Mouse (Mus musculus) intestine, embryonic 15.5 days (tissue): ENCODE measurements around the gene Robo3. TPM values are rescaled to one million over a fixed set of nuclear protein-coding genes. Genes with fewer than 3 reads are reported as not detected.

Source experiments
- ATAC-seq: fragments of 200-750 bp; cut with Nextera tagmentation; 2 replicates; pipeline ENCODE4 v1.8.0; 2017; ENCODE audit warnings: moderate TSS enrichment, moderate library complexity
- H3K27ac ChIP-seq: fragments of 300-500 bp; sonication (generic); 2 replicates; pipeline ENCODE4 v1.5.1; 2015; ENCODE audit warnings: mild to moderate bottlenecking, inconsistent platforms
- H3K27me3 ChIP-seq: fragments of 300-500 bp; sonication (generic); replicated peaks from 2 replicates; pipeline ENCODE4 v1.6.1; 2015; ENCODE audit warnings: inconsistent platforms
- H3K36me3 ChIP-seq: fragments of 300-500 bp; sonication (generic); 2 replicates; pipeline ENCODE4 v1.6.1; 2015; ENCODE audit warnings: inconsistent platforms
- H3K4me1 ChIP-seq: fragments of 300-500 bp; sonication (generic); replicated peaks from 2 replicates; pipeline ENCODE4 v1.6.1; 2015; ENCODE audit warnings: inconsistent platforms
- H3K4me2 ChIP-seq: fragments of 300-500 bp; sonication (generic); replicated peaks from 2 replicates; pipeline ENCODE4 v1.6.1; 2015; ENCODE audit warnings: mild to moderate bottlenecking, inconsistent platforms
- H3K4me3 ChIP-seq: fragments of 300-500 bp; sonication (generic); replicated peaks from 2 replicates; pipeline ENCODE4 v1.5.1; 2015; ENCODE audit warnings: inconsistent platforms
- H3K9ac ChIP-seq: fragments of 300-500 bp; sonication (generic); 2 replicates; pipeline ENCODE4 v1.6.1; 2015; ENCODE audit warnings: inconsistent platforms
- H3K9me3 ChIP-seq: fragments of 300-500 bp; sonication (generic); 2 replicates; pipeline ENCODE4 v1.6.1; 2016; ENCODE audit warnings: inconsistent platforms
- WGBS: fragments of 180-500 bp; shearing (Covaris S2); methylation state at CpG from one replicate; pipeline ENCODE4 v1.1.7; 2015; 5-methylcytosine and 5-hydroxymethylcytosine counted together
- polyA plus RNA-seq: library from polyadenylated mRNA; unstranded; fragments of >200 nt; fragmentation: Nextera tagmentation; extraction: Ambion mirVana; gene quantifications from 2 replicates; pipeline ENCODE4 v1.2.1, GENCODE M21; 2015

The Robo3 gene
- 0.04 TPM in 1 of 2 replicates, not detected in the other for polyA plus RNA-seq

- H3K9me3 ChIP-seq = no peaks in the 10 kb centered on the region
- H3K9ac ChIP-seq = no peak within 1 kb of the TSS
- WGBS = 1% methylated on average over 40 of the region's 40 CpGs
- H3K4me3 ChIP-seq = peak within 1 kb of the TSS; percentile 27
- no peak within 1 kb of the TSS for H3K27ac ChIP-seq
- no peaks in the 10 kb centered on the region for H3K36me3 ChIP-seq
- H3K4me1 ChIP-seq = peaks cover 12% of the 10 kb centered on the region
- peak within 1 kb of the TSS; percentile 58 for H3K4me2 ChIP-seq
- 0 out of 2 replicates have a peak, but pooled peaks have one; percentile 3 for ATAC-seq
- peaks cover 73% of the 10 kb centered on the region for H3K27me3 ChIP-seq
Observed at GRCm38 (mm10) chr9:37432720-37433421, at the start of gene Robo3. TSS of gene Robo3 (minus strand) at chr9:37433246.

DNA sequence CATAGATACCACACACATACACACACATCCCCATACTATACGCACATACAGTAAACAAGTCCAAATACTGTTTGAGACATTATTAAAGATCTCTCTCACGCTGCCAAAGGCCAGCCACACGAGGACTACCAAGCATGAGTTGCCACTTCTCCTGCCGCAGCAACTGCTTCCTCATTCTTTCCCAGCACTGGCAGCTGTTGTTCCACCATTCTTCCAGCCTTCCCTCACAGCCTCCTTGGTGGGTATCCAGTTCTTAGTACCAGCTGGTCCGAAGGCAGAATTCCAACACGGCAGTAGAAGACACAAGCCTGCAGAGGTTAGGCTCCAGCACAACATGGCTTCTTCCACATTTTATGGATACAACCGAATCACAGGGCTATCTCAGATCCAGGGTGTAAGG, 41.9 kb upstream of the Robo3 start:
- Histone ChIP-seq H3K36me3 (no peaks in the 10 kb centered on the region), H3K9ac (no peak overlapping the region), H3K4me2 (no peak overlapping the region), H3K9me3 (no peaks in the 10 kb centered on the region), H3K27ac (no peak overlapping the region), H3K4me3 (no peak overlapping the region), H3K27me3 (no peaks in the 10 kb centered on the region), H3K4me1 (no peaks in the 10 kb centered on the region)
- 82% methylated on average over 7 of the region's 7 CpGs for WGBS
- ATAC-seq = no peak

DNA sequence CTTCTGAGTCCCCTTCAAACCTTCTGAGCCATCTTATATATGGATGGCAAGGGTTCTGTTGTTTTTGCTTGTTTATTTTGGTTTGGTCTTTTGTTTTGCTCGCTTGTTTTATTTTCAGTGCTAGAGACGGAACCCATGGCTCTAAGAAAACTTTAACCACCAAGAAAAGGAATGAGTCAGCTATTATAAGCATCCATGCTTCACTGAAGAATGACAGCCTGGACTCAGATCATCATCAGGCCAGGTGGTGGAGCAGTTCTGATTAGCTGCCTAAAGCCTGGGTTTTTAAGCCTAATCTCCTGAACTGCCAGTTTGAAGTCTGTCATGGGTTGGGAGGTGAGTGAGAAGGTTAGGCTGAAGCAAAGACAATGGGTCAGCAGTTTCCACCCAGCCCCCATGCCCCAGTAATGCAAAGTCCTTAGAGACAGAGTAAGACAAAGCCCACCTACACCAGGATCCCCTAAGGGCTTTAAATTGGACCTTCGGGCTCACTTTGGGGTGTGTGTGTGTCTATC, 40.6 kb upstream of the Robo3 start:
- Histone ChIP-seq H3K27me3 (no peaks in the 10 kb centered on the region), H3K9ac (no peak overlapping the region), H3K36me3 (no peaks in the 10 kb centered on the region), H3K4me2 (no peak overlapping the region), H3K4me3 (no peak overlapping the region), H3K27ac (no peak overlapping the region), H3K4me1 (no peaks in the 10 kb centered on the region), H3K9me3 (no peaks in the 10 kb centered on the region)
- ATAC-seq = no peak
- WGBS = 72% methylated on average over 3 of the region's 3 CpGs

GRCm38 (mm10) chr9:37462764-37463163, 29.7 kb upstream of the Robo3 start:
- H3K36me3 ChIP-seq = no peaks in the 10 kb centered on the region
- H3K9me3 ChIP-seq = no peaks in the 10 kb centered on the region
- WGBS = 19% methylated on average over 7 of the region's 7 CpGs
- H3K4me3 ChIP-seq = no peak overlapping the region
- H3K4me1 ChIP-seq = peaks cover 10% of the 10 kb centered on the region
- ATAC-seq = 0 out of 2 replicates have a peak, but pooled peaks have one; percentile 43
- H3K27ac ChIP-seq = no peak overlapping the region
- H3K27me3 ChIP-seq = peaks cover 44% of the 10 kb centered on the region
- no peak overlapping the region for H3K9ac ChIP-seq
- no peak overlapping the region for H3K4me2 ChIP-seq

DNA sequence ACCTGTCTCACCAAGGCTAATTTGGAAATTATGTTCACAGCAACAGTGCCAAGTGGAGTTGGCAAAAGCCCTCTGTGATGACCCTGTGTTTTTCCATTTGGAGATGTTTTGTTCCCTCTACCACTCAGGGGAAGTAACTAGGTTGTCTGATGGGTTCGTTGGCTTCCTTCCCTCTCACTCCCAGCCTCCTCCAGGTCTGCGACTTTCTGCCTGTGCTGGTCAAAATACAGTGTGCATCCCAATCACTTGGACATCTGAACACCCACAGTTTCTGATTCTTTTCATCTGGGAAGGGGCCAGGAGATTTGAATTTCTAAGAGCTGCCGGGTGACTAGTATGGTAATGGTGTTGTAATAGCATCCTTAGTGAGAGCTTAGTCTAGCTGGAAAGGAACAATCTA, 28.5 kb upstream of the Robo3 start:
- ATAC-seq = no peak
- WGBS = 12% methylated on average over 3 of the region's 3 CpGs

DNA sequence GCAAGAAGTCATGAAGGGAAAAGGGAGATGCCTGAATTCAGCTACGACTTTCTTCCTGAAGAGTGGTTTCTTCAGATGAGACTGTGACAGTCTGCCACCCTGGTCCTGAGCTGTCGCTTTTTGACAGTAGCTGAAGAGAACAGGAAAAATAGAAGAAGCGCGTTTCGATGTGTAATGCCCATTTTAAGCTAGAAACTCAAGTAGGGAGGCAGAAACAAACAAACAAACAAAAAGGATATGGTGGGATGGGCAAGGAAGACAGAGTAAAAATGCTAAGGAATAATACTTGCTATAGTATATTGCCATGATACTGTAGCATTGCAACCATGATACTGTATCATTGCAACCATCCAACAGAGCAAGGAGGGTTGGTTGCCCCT, 27.9 kb upstream of the Robo3 start:
- no peak overlapping the region for H3K27ac ChIP-seq
- no peaks in the 10 kb centered on the region for H3K9me3 ChIP-seq
- WGBS = 10% methylated on average over 5 of the region's 5 CpGs
- ATAC-seq = no peak
- H3K9ac ChIP-seq = no peak overlapping the region
- H3K27me3 ChIP-seq = peaks cover 62% of the 10 kb centered on the region
- H3K36me3 ChIP-seq = no peaks in the 10 kb centered on the region
- peak overlapping the region; percentile 94 for H3K4me2 ChIP-seq
- H3K4me1 ChIP-seq = peaks cover 12% of the 10 kb centered on the region
- H3K4me3 ChIP-seq = peak overlapping the region; percentile 45

More for the DNA sequence above, 28.5 kb upstream of the Robo3 start:
- no peak overlapping the region for H3K4me3 ChIP-seq
- peaks cover 56% of the 10 kb centered on the region for H3K27me3 ChIP-seq
- no peaks in the 10 kb centered on the region for H3K9me3 ChIP-seq
- H3K4me2 ChIP-seq = no peak overlapping the region
- H3K36me3 ChIP-seq = no peaks in the 10 kb centered on the region
- H3K4me1 ChIP-seq = peaks cover 10% of the 10 kb centered on the region
- H3K27ac ChIP-seq = no peak overlapping the region
- no peak overlapping the region for H3K9ac ChIP-seq

DNA sequence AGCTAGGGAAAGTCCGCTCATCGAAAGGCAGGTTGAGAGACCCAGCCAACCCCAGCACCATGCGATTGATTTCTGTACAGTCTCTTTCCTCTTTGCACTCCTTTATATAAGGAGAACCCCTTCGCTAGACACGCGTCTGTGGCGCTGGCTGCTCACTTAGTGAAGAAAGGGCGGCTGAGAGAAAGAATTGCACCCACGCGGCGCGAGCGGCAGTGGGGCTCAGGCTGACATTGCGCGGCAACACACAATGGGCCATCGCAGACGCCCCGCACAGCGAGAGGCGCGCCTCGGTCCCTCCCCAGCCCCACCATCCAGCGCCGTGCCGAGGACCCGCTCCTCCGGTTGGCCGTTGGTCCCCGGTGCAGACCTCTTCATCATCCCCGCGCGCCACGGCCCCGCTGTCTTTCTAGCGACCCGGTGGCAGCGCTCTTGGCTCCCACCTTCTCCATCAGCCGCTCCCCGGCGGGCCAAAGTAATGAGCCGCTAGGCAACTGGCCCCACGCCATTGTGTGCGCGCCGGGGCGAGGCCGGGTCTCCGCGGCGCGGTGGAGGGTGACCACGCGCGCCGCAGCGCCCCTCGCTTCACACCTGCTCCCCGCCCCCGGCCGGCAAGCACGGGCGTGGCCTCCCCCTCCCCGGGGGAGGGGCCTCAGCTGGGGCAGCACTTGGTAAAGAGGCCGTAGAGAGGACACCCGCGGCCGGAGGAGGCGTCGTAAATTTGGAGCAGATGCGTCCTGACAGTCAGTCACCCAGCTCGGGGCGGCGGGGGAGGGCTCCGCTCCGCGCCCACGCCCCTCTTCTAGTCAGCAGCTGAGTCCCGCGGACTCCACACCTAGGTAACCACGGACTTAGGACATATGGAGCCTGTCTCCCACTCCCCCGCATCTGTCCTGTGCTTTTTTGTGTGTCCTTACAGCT, 27.3 kb upstream of the Robo3 start:
- ATAC-seq = peak; percentile 41
- H3K4me1 ChIP-seq = peaks cover 12% of the 10 kb centered on the region
- peak overlapping the region; percentile 94 for H3K4me2 ChIP-seq
- WGBS = under 1% methylated on average over 81 of the region's 81 CpGs
- H3K9me3 ChIP-seq = no peaks in the 10 kb centered on the region
- peak overlapping the region; percentile 45 for H3K4me3 ChIP-seq
- H3K9ac ChIP-seq = peak overlapping the region; percentile 23; the same call in 1 of the 2 replicates
- peaks cover 66% of the 10 kb centered on the region for H3K27me3 ChIP-seq
- H3K36me3 ChIP-seq = no peaks in the 10 kb centered on the region
- no peak overlapping the region for H3K27ac ChIP-seq

- no peak overlapping the region for H3K9ac ChIP-seq
Observed at GRCm38 (mm10) chr9:37459665-37460042, 26.6 kb upstream of the Robo3 start.

GRCm38 (mm10) chr9:37457151-37457550, 24.1 kb upstream of the Robo3 start:
- H3K4me1 ChIP-seq = peaks cover 12% of the 10 kb centered on the region
- H3K4me2 ChIP-seq = no peak overlapping the region
- ATAC-seq = no peak
- no peak overlapping the region for H3K9ac ChIP-seq
- H3K36me3 ChIP-seq = no peaks in the 10 kb centered on the region
- H3K27ac ChIP-seq = no peak overlapping the region
- 73% methylated on average over 1 of the region's 1 CpGs for WGBS
- H3K9me3 ChIP-seq = no peaks in the 10 kb centered on the region
- H3K4me3 ChIP-seq = no peak overlapping the region
- H3K27me3 ChIP-seq = peaks cover 89% of the 10 kb centered on the region

More at GRCm38 (mm10) chr9:37459665-37460042, 26.6 kb upstream of the Robo3 start:
- H3K4me2 ChIP-seq = peak overlapping the region; percentile 94
- no peak overlapping the region for H3K27ac ChIP-seq
- no peaks in the 10 kb centered on the region for H3K9me3 ChIP-seq
- H3K4me1 ChIP-seq = peaks cover 12% of the 10 kb centered on the region
- ATAC-seq = no peak
- peak overlapping the region; percentile 45 for H3K4me3 ChIP-seq
- H3K27me3 ChIP-seq = peaks cover 71% of the 10 kb centered on the region
- H3K36me3 ChIP-seq = no peaks in the 10 kb centered on the region
- 2% methylated on average over 9 of the region's 9 CpGs for WGBS

DNA sequence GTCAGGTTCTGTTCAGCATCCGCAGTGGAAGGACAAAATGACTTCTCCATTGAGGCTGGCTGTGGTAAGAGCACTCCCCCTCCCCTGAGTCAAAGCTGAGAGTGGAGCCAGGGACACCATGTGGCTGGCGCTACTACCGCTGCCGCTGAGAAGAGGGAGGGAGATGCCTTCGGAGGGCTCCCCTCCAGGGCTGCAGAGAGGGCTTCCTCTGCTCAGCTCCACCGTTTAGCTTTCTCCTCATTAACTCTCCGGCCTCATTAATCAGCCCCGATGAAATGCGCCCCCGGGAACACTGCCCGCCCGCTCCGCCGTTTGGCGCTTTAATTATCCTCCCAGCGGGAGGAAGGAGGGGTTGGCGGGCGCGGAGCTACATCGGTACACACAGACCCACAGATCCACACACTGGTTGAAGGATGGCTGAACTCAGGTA, 23.4 kb upstream of the Robo3 start:
- H3K36me3 ChIP-seq = no peaks in the 10 kb centered on the region
- WGBS = 0% methylated on average over 20 of the region's 20 CpGs
- H3K9me3 ChIP-seq = no peaks in the 10 kb centered on the region
- peak overlapping the region; percentile 59 for H3K4me2 ChIP-seq
- H3K9ac ChIP-seq = 0 out of 2 replicates have a peak overlapping the region, but pooled peaks have one; percentile 17
- H3K27ac ChIP-seq = no peak overlapping the region
- ATAC-seq = peak; percentile 46
- H3K4me3 ChIP-seq = peak overlapping the region; percentile 23
- H3K27me3 ChIP-seq = peaks cover 84% of the 10 kb centered on the region
- peaks cover 12% of the 10 kb centered on the region for H3K4me1 ChIP-seq

GRCm38 (mm10) chr9:37455868-37456267, 22.8 kb upstream of the Robo3 start:
- WGBS = 1% methylated on average over 8 of the region's 8 CpGs
- H3K4me2 ChIP-seq = no peak overlapping the region

GRCm38 (mm10) chr9:37454991-37455390, 21.9 kb upstream of the Robo3 start:
- ATAC-seq = no peak
- 13% methylated on average over 3 of the region's 3 CpGs for WGBS

More at GRCm38 (mm10) chr9:37455868-37456267, 22.8 kb upstream of the Robo3 start:
- Histone ChIP-seq H3K27me3 (peaks cover 81% of the 10 kb centered on the region), H3K9ac (no peak overlapping the region), H3K27ac (no peak overlapping the region), H3K4me1 (peaks cover 12% of the 10 kb centered on the region), H3K36me3 (no peaks in the 10 kb centered on the region), H3K9me3 (no peaks in the 10 kb centered on the region), H3K4me3 (no peak overlapping the region)
- ATAC-seq = no peak

More at GRCm38 (mm10) chr9:37454991-37455390, 21.9 kb upstream of the Robo3 start:
- H3K4me2 ChIP-seq = no peak overlapping the region
- H3K27ac ChIP-seq = no peak overlapping the region
- H3K4me3 ChIP-seq = no peak overlapping the region
- H3K9me3 ChIP-seq = no peaks in the 10 kb centered on the region
- peaks cover 76% of the 10 kb centered on the region for H3K27me3 ChIP-seq
- H3K36me3 ChIP-seq = no peaks in the 10 kb centered on the region
- H3K9ac ChIP-seq = no peak overlapping the region
- peaks cover 5% of the 10 kb centered on the region; the same call in 1 of the 2 replicates for H3K4me1 ChIP-seq
